Mouse (Mus musculus) kidney, embryonic 16.5 days (tissue): ENCODE measurements around the gene Snx12. TPM values are rescaled to one million over a fixed set of nuclear protein-coding genes. Genes with fewer than 3 reads are reported as not detected.

Source experiments
- ATAC-seq: fragments of 200-750 bp; cut with Nextera tagmentation; 2 replicates; pipeline ENCODE4 v1.8.0; 2017; ENCODE audit warnings: moderate TSS enrichment; ENCODE audit not compliant: low FRiP score, low TSS enrichment
- H3K27ac ChIP-seq: fragments of 300-500 bp; sonication (generic); 2 replicates; pipeline ENCODE4 v1.5.1; 2014; ENCODE audit warnings: low read length
- H3K27me3 ChIP-seq: fragments of 300-500 bp; sonication (generic); 2 replicates; pipeline ENCODE4 v1.6.1; 2014; ENCODE audit warnings: low read length, control low read depth, mixed read lengths; ENCODE audit not compliant: insufficient read depth
- H3K36me3 ChIP-seq: fragments of 300-500 bp; sonication (generic); 2 replicates; pipeline ENCODE4 v1.6.1; 2014; ENCODE audit warnings: low read length, control low read depth, mixed read lengths; ENCODE audit not compliant: insufficient read depth
- H3K4me1 ChIP-seq: fragments of 300-500 bp; sonication (generic); 2 replicates; pipeline ENCODE4 v1.6.1; 2014; ENCODE audit warnings: low read length, control low read depth, mixed read lengths; ENCODE audit not compliant: insufficient read depth
- H3K4me2 ChIP-seq: fragments of 300-500 bp; sonication (generic); replicated peaks from 2 replicates; pipeline ENCODE4 v1.6.1; 2014; ENCODE audit warnings: low read depth, low read length
- H3K4me3 ChIP-seq: fragments of 300-500 bp; sonication (generic); 2 replicates; pipeline ENCODE4 v1.5.1; 2014; ENCODE audit warnings: mild to moderate bottlenecking, low read length
- H3K9ac ChIP-seq: fragments of 300-500 bp; sonication (generic); replicated peaks from 2 replicates; pipeline ENCODE4 v1.6.1; 2014; ENCODE audit warnings: low read length
- H3K9me3 ChIP-seq: fragments of 300-500 bp; sonication (generic); 2 replicates; pipeline ENCODE4 v1.6.1; 2016; ENCODE audit warnings: low read length, control low read depth
- WGBS: fragments of 180-500 bp; shearing (Covaris S2); extraction: QIAGEN DNeasy Blood & Tissue Kit; methylation state at CpG from one replicate; pipeline ENCODE4 v1.1.7; 2014; 5-methylcytosine and 5-hydroxymethylcytosine counted together
- polyA plus RNA-seq: library from polyadenylated mRNA; unstranded; fragments of >200 nt; fragmentation: Nextera tagmentation; extraction: Ambion mirVana; gene quantifications from 2 replicates; pipeline ENCODE4 v1.2.1, GENCODE M21; 2015

Gene Snx12
- polyA plus RNA-seq, 1 experiment from 2014 or later, result 53.7 TPM

DNA sequence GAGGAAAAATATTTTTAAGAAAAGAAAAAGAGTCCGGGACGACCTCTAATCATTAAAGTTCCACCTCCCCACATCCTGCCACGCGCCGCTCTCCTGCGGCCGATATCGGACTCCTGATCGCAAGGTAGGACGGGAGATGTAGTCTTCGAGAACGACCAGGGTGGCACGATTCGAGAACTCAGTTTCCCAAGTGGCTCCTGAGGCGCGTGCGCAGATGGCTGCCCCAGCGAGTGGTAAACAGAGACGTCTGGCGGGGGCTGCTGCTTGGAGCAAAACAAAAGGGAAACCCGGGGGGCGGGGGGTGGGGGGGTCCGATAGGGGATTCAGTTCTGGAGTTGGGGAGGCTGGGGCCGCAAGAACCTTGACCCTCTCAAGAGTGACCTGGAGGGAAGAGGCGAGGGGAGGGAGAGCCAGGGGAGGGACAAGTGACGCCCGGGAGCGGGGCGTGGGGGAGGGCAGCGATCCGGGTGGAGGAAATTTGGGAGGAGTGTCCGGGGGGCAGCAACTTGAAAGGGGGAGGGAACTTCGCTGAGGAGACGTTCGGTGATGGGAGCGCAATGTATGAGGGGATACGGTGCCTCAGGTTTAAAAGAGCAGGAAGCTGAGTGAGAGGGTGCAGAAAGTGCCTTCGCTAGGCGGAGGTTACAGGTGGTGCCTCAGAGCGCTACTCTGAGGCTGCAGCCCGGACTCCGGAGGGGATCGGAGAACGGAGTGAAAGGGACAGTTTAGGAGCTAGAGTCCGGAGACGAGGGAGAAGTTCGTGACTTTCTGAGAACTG is 31.8 kb upstream of the Snx12 start, which contains the start of gene Foxo4:
TSS of gene Foxo4 (plus strand) at position 577 of the 778 bp plus-strand sequence.
- Histone ChIP-seq H3K27ac (peak within 1 kb of the TSS; percentile 68; the same call in 1 of the 2 replicates), H3K4me3 (peak within 1 kb of the TSS; percentile 61), H3K9ac (peak within 1 kb of the TSS; percentile 68), H3K36me3 (0 out of 2 replicates have a peak, but pooled peaks cover 5% of the 10 kb centered on the region), H3K9me3 (peaks cover 4% of the 10 kb centered on the region; the same call in 1 of the 2 replicates), H3K4me2 (peak within 1 kb of the TSS; percentile 62), H3K4me1 (no peaks in the 10 kb centered on the region), H3K27me3 (no peaks in the 10 kb centered on the region)
- ATAC-seq, result peak; percentile 94
- 24% methylated on average over 44 of the region's 47 CpGs for WGBS

DNA sequence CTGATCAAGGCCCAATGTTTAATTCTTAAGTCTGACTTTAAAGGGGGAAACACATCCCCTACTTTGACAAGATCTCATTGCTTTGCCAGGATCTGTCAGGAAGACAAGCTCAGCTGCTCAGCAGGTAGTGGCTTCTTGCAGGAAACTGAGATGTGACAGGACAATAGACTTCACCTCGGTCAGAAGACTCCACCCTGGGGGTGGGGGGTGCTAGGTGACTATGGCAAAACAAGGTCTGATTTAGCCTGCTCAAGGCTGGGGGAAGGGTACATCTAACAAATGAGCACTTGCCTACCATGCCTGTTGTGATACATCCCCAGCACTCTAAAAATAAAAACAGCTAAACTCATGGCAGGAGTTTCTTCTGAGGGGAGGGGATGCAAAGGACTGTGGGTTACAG is 22.6 kb upstream of the Snx12 start:
- no peaks in the 10 kb centered on the region for H3K9me3 ChIP-seq
- ATAC-seq, result no peak
- no peaks in the 10 kb centered on the region for H3K4me1 ChIP-seq
- no peak overlapping the region for H3K4me3 ChIP-seq
- 24% methylated on average over 1 of the region's 1 CpGs for WGBS
- no peaks in the 10 kb centered on the region for H3K36me3 ChIP-seq
- no peak overlapping the region for H3K27ac ChIP-seq
- H3K9ac ChIP-seq, result no peak overlapping the region
- H3K4me2 ChIP-seq, result no peak overlapping the region
- peaks cover 6% of the 10 kb centered on the region; the same call in 1 of the 2 replicates for H3K27me3 ChIP-seq

DNA sequence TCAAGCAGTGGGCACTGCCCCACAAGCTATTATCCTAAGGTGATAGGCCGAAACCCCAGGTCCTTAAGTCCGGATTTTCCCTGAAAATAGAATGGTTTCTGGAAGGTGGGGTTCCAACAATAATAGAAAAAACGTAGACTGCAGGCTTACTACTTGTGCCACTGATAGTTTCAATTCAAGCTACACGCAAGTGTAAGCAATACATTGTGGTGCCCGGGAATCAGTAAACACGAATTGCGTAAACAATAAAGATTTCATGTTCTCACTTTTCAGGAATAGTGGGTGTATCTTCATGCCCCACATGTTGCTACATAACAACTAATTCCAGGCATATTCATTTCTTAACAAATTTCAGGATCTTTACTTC is 416 bp upstream of the Snx12 start:
- no peaks in the 10 kb centered on the region for H3K36me3 ChIP-seq
- H3K4me3 ChIP-seq, result peak overlapping the region; percentile 48
- ATAC-seq, result no peak
- no peaks in the 10 kb centered on the region for H3K9me3 ChIP-seq
- 37% methylated on average over 7 of the region's 7 CpGs for WGBS
- H3K27me3 ChIP-seq, result peaks cover 18% of the 10 kb centered on the region; the same call in 1 of the 2 replicates
- H3K27ac ChIP-seq, result peak overlapping the region; percentile 65; the same call in 1 of the 2 replicates
- peak overlapping the region; percentile 60 for H3K4me2 ChIP-seq
- H3K9ac ChIP-seq, result peak overlapping the region; percentile 46; the same call in 1 of the 2 replicates
- peaks cover 3% of the 10 kb centered on the region; the same call in 1 of the 2 replicates for H3K4me1 ChIP-seq

DNA sequence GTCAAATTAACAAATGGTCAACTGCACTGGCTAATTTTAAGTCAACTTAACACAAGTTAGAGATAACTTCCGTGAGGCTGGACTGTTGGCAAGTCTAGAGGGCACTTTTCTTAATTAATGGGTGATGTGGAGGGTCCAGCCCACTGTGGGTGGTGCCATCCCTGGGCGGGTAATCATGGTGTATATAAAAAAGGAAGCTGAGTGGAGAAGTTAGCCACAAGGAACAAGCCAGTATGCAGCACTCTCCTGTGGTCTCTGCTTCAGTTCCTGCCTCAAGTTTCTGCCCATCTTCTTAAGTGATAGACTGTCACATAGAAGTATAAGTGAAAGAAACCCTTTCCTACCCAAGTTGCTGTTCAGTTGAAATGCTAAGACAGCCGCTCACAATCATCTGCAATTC is 33.1 kb downstream of the Snx12 start:
- WGBS, result 83% methylated on average over 3 of the region's 3 CpGs
- Histone ChIP-seq H3K36me3 (no peaks in the 10 kb centered on the region), H3K9ac (no peak overlapping the region), H3K4me3 (no peak overlapping the region), H3K27ac (no peak overlapping the region), H3K27me3 (peaks cover 10% of the 10 kb centered on the region; the same call in 1 of the 2 replicates), H3K4me1 (no peaks in the 10 kb centered on the region), H3K4me2 (no peak overlapping the region), H3K9me3 (no peaks in the 10 kb centered on the region)
- ATAC-seq, result no peak

DNA sequence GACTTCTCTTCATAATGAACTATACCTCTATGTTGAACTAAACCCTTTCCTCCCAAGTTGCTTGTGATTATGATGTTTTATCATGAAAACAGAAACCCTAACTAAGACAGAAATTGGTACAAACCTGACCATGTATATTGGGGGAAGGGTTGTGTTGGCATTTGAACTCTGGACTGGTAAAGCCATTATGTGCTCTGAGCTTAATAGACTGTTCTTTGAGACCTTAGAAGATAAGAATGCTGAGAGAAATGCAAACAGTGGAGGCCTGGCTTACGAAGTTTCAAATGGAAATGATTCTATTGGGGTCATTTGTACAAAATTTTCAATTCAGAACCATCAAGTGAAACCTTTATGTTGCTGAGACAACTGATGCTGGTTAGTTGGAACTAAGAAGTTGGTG is 34.7 kb downstream of the Snx12 start:
- no peak overlapping the region for H3K27ac ChIP-seq
- no peak overlapping the region for H3K4me2 ChIP-seq
- no peak overlapping the region for H3K9ac ChIP-seq
- H3K9me3 ChIP-seq, result no peaks in the 10 kb centered on the region
- ATAC-seq, result no peak
- 76% methylated on average over 1 of the region's 1 CpGs for WGBS
- no peak overlapping the region for H3K4me3 ChIP-seq
- no peaks in the 10 kb centered on the region for H3K36me3 ChIP-seq
- peaks cover 12% of the 10 kb centered on the region; the same call in 1 of the 2 replicates for H3K27me3 ChIP-seq
- H3K4me1 ChIP-seq, result no peaks in the 10 kb centered on the region

DNA sequence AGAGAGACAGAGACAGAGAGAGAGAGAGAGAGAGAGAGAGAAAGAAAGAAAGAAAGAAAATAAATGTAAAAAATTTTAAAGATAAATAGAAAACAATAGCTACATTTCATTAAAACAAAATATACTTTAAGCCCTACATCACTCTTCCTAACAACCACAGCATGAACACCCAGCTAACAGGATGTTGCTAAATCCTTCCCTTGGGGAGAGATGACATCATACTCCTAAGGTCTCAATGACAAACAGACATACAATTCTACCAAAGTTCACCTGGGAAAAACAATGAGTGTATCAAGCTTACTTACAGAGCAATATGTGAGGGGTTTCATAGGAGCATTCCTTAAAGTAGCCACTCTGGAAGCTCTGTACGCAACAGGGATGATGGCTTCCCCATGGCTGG is 49.0 kb downstream of the Snx12 start:
- H3K27ac ChIP-seq, result no peak overlapping the region
- no peaks in the 10 kb centered on the region for H3K36me3 ChIP-seq
- H3K9ac ChIP-seq, result no peak overlapping the region
- H3K9me3 ChIP-seq, result no peaks in the 10 kb centered on the region
- no peak overlapping the region for H3K4me2 ChIP-seq
- peaks cover 5% of the 10 kb centered on the region; the same call in 1 of the 2 replicates for H3K27me3 ChIP-seq
- 85% methylated on average over 1 of the region's 1 CpGs for WGBS
- no peak for ATAC-seq
- H3K4me3 ChIP-seq, result no peak overlapping the region
- H3K4me1 ChIP-seq, result no peaks in the 10 kb centered on the region

DNA sequence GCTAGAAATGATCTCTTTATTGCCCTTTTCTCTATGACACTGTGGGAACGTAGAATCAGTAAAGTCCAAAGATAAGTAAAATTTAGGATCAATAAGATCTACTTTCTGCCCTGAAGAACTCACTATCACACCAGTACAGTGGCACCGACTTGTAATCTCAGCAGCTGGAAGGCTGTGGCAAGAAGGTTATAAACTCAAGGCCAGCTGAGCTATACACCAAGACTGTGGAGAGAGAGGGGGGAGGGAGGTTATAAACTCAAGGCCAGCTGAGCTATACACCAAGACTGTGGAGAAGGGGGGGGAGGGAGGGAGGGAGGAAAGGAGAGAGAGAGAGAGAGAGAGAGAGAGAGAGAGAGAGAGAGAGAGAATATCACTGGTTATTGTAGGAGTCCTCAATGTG is 53.9 kb downstream of the Snx12 start:
- 60% methylated on average over 2 of the region's 2 CpGs for WGBS
- no peaks in the 10 kb centered on the region; the same call in 1 of the 2 replicates for H3K27me3 ChIP-seq
- no peak overlapping the region for H3K4me2 ChIP-seq
- no peak overlapping the region for H3K27ac ChIP-seq
- H3K9ac ChIP-seq, result no peak overlapping the region
- H3K4me3 ChIP-seq, result no peak overlapping the region
- no peaks in the 10 kb centered on the region for H3K4me1 ChIP-seq
- H3K36me3 ChIP-seq, result no peaks in the 10 kb centered on the region
- H3K9me3 ChIP-seq, result no peaks in the 10 kb centered on the region
- no peak for ATAC-seq

DNA sequence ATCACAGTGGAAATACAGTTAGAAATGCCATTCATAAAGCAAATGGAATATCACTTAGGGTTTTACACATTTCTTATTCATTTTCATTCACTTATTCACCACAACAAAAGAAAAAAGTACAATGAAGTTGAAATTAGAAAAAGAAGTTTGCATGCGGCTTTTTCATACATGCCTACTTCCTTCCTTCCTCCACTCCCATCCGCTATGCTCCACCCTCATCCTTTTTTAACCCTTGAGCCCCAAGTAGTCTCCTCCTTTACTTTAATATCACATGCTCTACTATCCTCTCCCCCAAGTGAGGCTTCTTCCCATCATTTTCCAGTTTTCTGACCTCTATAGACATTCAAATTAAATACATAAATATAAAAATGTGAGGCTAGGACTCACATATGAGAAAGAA is 58.6 kb downstream of the Snx12 start:
- H3K4me2 ChIP-seq, result no peak overlapping the region
- 75% methylated on average over 2 of the region's 2 CpGs for WGBS
- no peak overlapping the region for H3K4me3 ChIP-seq
- H3K36me3 ChIP-seq, result no peaks in the 10 kb centered on the region
- no peaks in the 10 kb centered on the region for H3K4me1 ChIP-seq
- no peak for ATAC-seq
- no peak overlapping the region for H3K9ac ChIP-seq
- no peaks in the 10 kb centered on the region for H3K9me3 ChIP-seq
- H3K27me3 ChIP-seq, result no peaks in the 10 kb centered on the region; the same call in 1 of the 2 replicates
- H3K27ac ChIP-seq, result no peak overlapping the region

DNA sequence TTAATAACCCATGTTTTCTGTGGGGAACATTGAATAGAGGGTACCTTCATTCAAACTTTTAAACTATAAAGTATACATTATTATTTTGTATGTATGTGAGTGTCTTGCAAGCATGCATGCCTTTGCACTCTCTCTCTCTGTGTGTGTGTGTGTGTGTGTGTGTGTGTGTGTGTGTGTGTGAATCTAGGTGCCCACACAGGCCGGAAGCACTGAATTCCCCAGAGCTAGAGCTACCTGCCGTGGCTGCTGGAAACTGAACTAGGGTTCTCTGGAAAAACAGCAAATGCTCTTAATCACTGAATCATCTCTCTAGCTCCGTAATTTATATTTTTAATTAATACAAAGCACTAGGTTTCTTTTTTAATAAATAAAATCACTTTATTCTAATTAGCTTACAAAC is 59.1 kb downstream of the Snx12 start:
- H3K4me1 ChIP-seq, result no peaks in the 10 kb centered on the region
- no peak overlapping the region for H3K27ac ChIP-seq
- WGBS, result 86% methylated on average over 3 of the region's 3 CpGs
- no peak for ATAC-seq
- no peak overlapping the region for H3K4me3 ChIP-seq
- no peaks in the 10 kb centered on the region for H3K9me3 ChIP-seq
- no peaks in the 10 kb centered on the region for H3K36me3 ChIP-seq
- no peaks in the 10 kb centered on the region; the same call in 1 of the 2 replicates for H3K27me3 ChIP-seq
- no peak overlapping the region for H3K9ac ChIP-seq
- H3K4me2 ChIP-seq, result no peak overlapping the region

DNA sequence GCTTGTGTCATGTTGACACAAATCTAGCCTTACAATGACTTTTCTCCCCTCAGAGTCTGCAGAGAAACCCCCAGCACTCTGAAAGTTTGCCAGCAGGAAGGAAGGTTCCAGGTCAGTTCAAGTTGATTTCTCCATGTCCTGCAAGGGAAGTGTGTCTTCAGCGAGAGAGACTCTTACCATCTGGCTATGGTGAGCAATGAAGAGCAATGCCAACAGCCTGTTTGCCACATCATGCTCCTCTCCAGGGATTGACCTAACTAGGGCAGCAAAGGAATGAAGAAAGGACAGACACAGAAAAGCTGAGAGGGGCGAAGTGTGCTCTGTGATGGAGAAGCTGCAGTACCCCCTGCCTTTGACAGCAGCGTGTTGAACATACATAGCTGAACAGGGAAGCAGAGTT is 59.8 kb downstream of the Snx12 start:
- Histone ChIP-seq H3K4me1 (no peaks in the 10 kb centered on the region), H3K36me3 (no peaks in the 10 kb centered on the region), H3K9ac (no peak overlapping the region), H3K9me3 (no peaks in the 10 kb centered on the region), H3K4me3 (no peak overlapping the region), H3K4me2 (no peak overlapping the region), H3K27ac (no peak overlapping the region), H3K27me3 (no peaks in the 10 kb centered on the region; the same call in 1 of the 2 replicates)
- 87% methylated on average over 3 of the region's 3 CpGs for WGBS
- ATAC-seq, result no peak
